Mouse (Mus musculus): ENCODE results near the gene Sema5a. TPM values are rescaled to one million over a fixed set of nuclear protein-coding genes. Genes with fewer than 3 reads are reported as not detected.

The Sema5a gene
- polyA plus RNA-seq, 1 experiment = 1.3 TPM

GRCm38 (mm10) chr15:32654046-32654445, 409.4 kb downstream of the Sema5a start:
- Histone ChIP-seq H3K36me3 (ENCODE audit: control insufficient read depth, insufficient read depth, low read length) (no peaks in the 10 kb centered on the region), H3K27ac (ENCODE audit: control insufficient read depth, insufficient read depth, low read length) (no peak overlapping the region), H3K27me3 (ENCODE audit: control insufficient read depth, insufficient read depth, low read length) (no peaks in the 10 kb centered on the region), H3K4me3 (ENCODE audit: control insufficient read depth, insufficient read depth, low read length) (no peak overlapping the region), H3K4me1 (replicated peaks; ENCODE audit: control insufficient read depth, insufficient read depth, low read length) (no peaks in the 10 kb centered on the region)
- 86% methylated on average over 3 of the region's 3 CpGs for WGBS
- TF ChIP-seq CTCF (IDR thresholded peaks at IDR 0.05; ENCODE audit: borderline replicate concordance, control insufficient read depth, extremely low read depth, insufficient read depth, low read length, poor library complexity) = no peak
- no peak for TF ChIP-seq POLR2A (IDR thresholded peaks at IDR 0.05; ENCODE audit: control insufficient read depth, extremely low read depth, insufficient read depth, low read length, poor library complexity)
- no peak for DNase-seq

- H3K27ac ChIP-seq (ENCODE audit: control insufficient read depth, insufficient read depth, low read length) = no peak overlapping the region
- H3K4me3 ChIP-seq (ENCODE audit: control insufficient read depth, insufficient read depth, low read length) = no peak overlapping the region
- no peak for DNase-seq
- no peaks in the 10 kb centered on the region for H3K36me3 ChIP-seq (ENCODE audit: control insufficient read depth, insufficient read depth, low read length)
- H3K4me1 ChIP-seq (replicated peaks; ENCODE audit: control insufficient read depth, insufficient read depth, low read length) = no peaks in the 10 kb centered on the region
- H3K27me3 ChIP-seq (ENCODE audit: control insufficient read depth, insufficient read depth, low read length) = no peaks in the 10 kb centered on the region
- WGBS = 87% methylated on average over 4 of the region's 4 CpGs
- TF ChIP-seq CTCF (IDR thresholded peaks at IDR 0.05; ENCODE audit: borderline replicate concordance, control insufficient read depth, extremely low read depth, insufficient read depth, low read length, poor library complexity) = no peak
- no peak for TF ChIP-seq POLR2A (IDR thresholded peaks at IDR 0.05; ENCODE audit: control insufficient read depth, extremely low read depth, insufficient read depth, low read length, poor library complexity)
Measured at GRCm38 (mm10) chr15:32656017-32656416, 411.4 kb downstream of the Sema5a start.

DNA sequence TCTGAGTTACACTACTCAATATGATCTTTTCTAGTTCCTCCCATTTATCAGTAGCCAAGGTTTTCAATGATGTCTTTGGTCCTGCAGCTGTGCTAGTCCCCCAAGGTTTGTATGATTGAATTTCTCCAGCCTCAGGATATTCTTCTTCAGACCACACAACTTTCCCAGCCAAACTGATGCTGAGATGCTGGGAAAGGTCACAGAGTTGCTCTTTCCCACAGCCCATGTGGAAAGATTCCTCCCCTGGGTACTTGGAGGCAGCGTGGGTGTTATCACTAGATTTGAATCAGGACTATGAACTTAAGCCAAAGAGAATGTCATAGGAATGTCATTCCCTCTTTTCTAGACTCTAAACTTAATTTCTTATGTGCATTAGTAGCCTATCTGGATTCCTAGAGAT, 431.8 kb downstream of the Sema5a start:
- Histone ChIP-seq H3K36me3 (ENCODE audit: control insufficient read depth, insufficient read depth, low read length) (no peaks in the 10 kb centered on the region), H3K4me1 (replicated peaks; ENCODE audit: control insufficient read depth, insufficient read depth, low read length) (no peaks in the 10 kb centered on the region), H3K27me3 (ENCODE audit: control insufficient read depth, insufficient read depth, low read length) (no peaks in the 10 kb centered on the region), H3K27ac (ENCODE audit: control insufficient read depth, insufficient read depth, low read length) (no peak overlapping the region), H3K4me3 (ENCODE audit: control insufficient read depth, insufficient read depth, low read length) (no peak overlapping the region)
- TF ChIP-seq CTCF (IDR thresholded peaks at IDR 0.05; ENCODE audit: borderline replicate concordance, control insufficient read depth, extremely low read depth, insufficient read depth, low read length, poor library complexity) = no peak
- no peak for TF ChIP-seq POLR2A (IDR thresholded peaks at IDR 0.05; ENCODE audit: control insufficient read depth, extremely low read depth, insufficient read depth, low read length, poor library complexity)
- no peak for DNase-seq
- WGBS = 82% methylated on average over 1 of the region's 1 CpGs

DNA sequence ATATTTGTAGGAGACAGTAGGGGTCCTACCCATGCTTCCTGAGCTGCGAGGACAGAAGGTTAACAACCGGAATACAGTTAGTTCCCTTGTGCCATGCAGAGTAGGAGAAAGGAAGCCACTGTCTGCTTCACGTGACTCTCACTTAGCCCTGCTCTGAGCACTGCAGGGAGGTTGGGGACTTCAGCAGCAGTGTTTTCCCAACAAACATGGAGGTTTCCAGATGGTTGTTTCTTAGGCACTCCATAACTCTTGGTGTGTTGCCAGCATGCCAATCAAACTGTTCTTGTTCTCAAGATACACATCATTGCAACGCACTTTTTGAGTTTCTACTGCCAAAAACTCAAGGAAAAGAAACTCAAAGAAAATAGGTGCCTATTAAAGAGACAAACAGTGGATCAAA, 440.5 kb downstream of the Sema5a start:
- 77% methylated on average over 4 of the region's 4 CpGs for WGBS
- TF ChIP-seq POLR2A (IDR thresholded peaks at IDR 0.05; ENCODE audit: control insufficient read depth, extremely low read depth, insufficient read depth, low read length, poor library complexity) (no peak), CTCF (IDR thresholded peaks at IDR 0.05; ENCODE audit: borderline replicate concordance, control insufficient read depth, extremely low read depth, insufficient read depth, low read length, poor library complexity) (no peak)
- Histone ChIP-seq H3K4me1 (replicated peaks; ENCODE audit: control insufficient read depth, insufficient read depth, low read length) (no peaks in the 10 kb centered on the region), H3K4me3 (ENCODE audit: control insufficient read depth, insufficient read depth, low read length) (no peak overlapping the region), H3K27ac (ENCODE audit: control insufficient read depth, insufficient read depth, low read length) (no peak overlapping the region), H3K36me3 (ENCODE audit: control insufficient read depth, insufficient read depth, low read length) (no peaks in the 10 kb centered on the region), H3K27me3 (ENCODE audit: control insufficient read depth, insufficient read depth, low read length) (no peaks in the 10 kb centered on the region)
- DNase-seq = no peak

GRCm38 (mm10) chr15:32691021-32691420, 446.4 kb downstream of the Sema5a start:
- DNase-seq = no peak

GRCm38 (mm10) chr15:32693006-32693405, 448.4 kb downstream of the Sema5a start:
- Histone ChIP-seq H3K4me1 (replicated peaks; ENCODE audit: control insufficient read depth, insufficient read depth, low read length) (no peaks in the 10 kb centered on the region), H3K27ac (ENCODE audit: control insufficient read depth, insufficient read depth, low read length) (no peak overlapping the region), H3K27me3 (ENCODE audit: control insufficient read depth, insufficient read depth, low read length) (no peaks in the 10 kb centered on the region), H3K36me3 (ENCODE audit: control insufficient read depth, insufficient read depth, low read length) (no peaks in the 10 kb centered on the region), H3K4me3 (ENCODE audit: control insufficient read depth, insufficient read depth, low read length) (no peak overlapping the region)
- no peak for DNase-seq
- TF ChIP-seq CTCF (IDR thresholded peaks at IDR 0.05; ENCODE audit: borderline replicate concordance, control insufficient read depth, extremely low read depth, insufficient read depth, low read length, poor library complexity) (no peak), POLR2A (IDR thresholded peaks at IDR 0.05; ENCODE audit: control insufficient read depth, extremely low read depth, insufficient read depth, low read length, poor library complexity) (no peak)
- WGBS = 92% methylated on average over 2 of the region's 2 CpGs

More at GRCm38 (mm10) chr15:32691021-32691420, 446.4 kb downstream of the Sema5a start:
- Histone ChIP-seq H3K4me3 (ENCODE audit: control insufficient read depth, insufficient read depth, low read length) (no peak overlapping the region), H3K27ac (ENCODE audit: control insufficient read depth, insufficient read depth, low read length) (no peak overlapping the region), H3K4me1 (replicated peaks; ENCODE audit: control insufficient read depth, insufficient read depth, low read length) (no peaks in the 10 kb centered on the region), H3K36me3 (ENCODE audit: control insufficient read depth, insufficient read depth, low read length) (no peaks in the 10 kb centered on the region), H3K27me3 (ENCODE audit: control insufficient read depth, insufficient read depth, low read length) (no peaks in the 10 kb centered on the region)
- TF ChIP-seq CTCF (IDR thresholded peaks at IDR 0.05; ENCODE audit: borderline replicate concordance, control insufficient read depth, extremely low read depth, insufficient read depth, low read length, poor library complexity) (no peak), POLR2A (IDR thresholded peaks at IDR 0.05; ENCODE audit: control insufficient read depth, extremely low read depth, insufficient read depth, low read length, poor library complexity) (no peak)
